Mouse (Mus musculus): ENCODE results near the gene Cactin. TPM values are rescaled to one million over a fixed set of nuclear protein-coding genes. Genes with fewer than 3 reads are reported as not detected.

Cactin gene
- polyA plus RNA-seq, 1 experiment from 2014 or later, result 35.9 TPM

- peaks cover 12% of the 10 kb centered on the region; the same call in 1 of the 2 replicates for H3K4me1 ChIP-seq (ENCODE audit: control insufficient read depth, insufficient read depth, low read length)
- H3K4me2 ChIP-seq (ENCODE audit: low read depth, severe bottlenecking), result no peak overlapping the region
- peaks cover 4% of the 10 kb centered on the region; the same call in 1 of the 2 replicates for H3K27me3 ChIP-seq (ENCODE audit: control insufficient read depth, insufficient read depth, low read length)
- H3K36me3 ChIP-seq (ENCODE audit: control insufficient read depth, insufficient read depth, low read length), result peaks cover 42% of the 10 kb centered on the region
- no peak overlapping the region for H3K9ac ChIP-seq (ENCODE audit: low read length)
- no peak overlapping the region for H3K4me3 ChIP-seq (ENCODE audit: low read depth, low read length)
- no peaks in the 10 kb centered on the region for H3K9me3 ChIP-seq (ENCODE audit: control insufficient read depth, low read length)
- DNase-seq (ENCODE audit: low spot score) (no peak), ATAC-seq (ENCODE audit: insufficient number of reproducible peaks, low FRiP score, low TSS enrichment, low read depth) (no peak)
- H3K27ac ChIP-seq (replicated peaks; ENCODE audit: low read depth, low read length), result no peak overlapping the region
- 81% methylated on average over 6 of the region's 6 CpGs for WGBS
These were observed 6.0 kb downstream of the Cactin start for GRCm38 (mm10) chr10:81326858-81327257.

- DNase-seq (ENCODE audit: low spot score) (no peak), ATAC-seq (ENCODE audit: insufficient number of reproducible peaks, low FRiP score, low TSS enrichment, low read depth) (no peak)
- Histone ChIP-seq H3K9ac (ENCODE audit: low read length) (no peak overlapping the region), H3K4me3 (ENCODE audit: low read depth, low read length) (no peak overlapping the region), H3K4me2 (ENCODE audit: low read depth, severe bottlenecking) (no peak overlapping the region), H3K4me1 (ENCODE audit: control insufficient read depth, insufficient read depth, low read length) (0 out of 2 replicates have a peak, but pooled peaks cover 7% of the 10 kb centered on the region), H3K27ac (replicated peaks; ENCODE audit: low read depth, low read length) (no peak overlapping the region), H3K27me3 (ENCODE audit: control insufficient read depth, insufficient read depth, low read length) (peaks cover 12% of the 10 kb centered on the region), H3K9me3 (ENCODE audit: control insufficient read depth, low read length) (no peaks in the 10 kb centered on the region), H3K36me3 (ENCODE audit: control insufficient read depth, insufficient read depth, low read length) (peaks cover 38% of the 10 kb centered on the region)
- WGBS, result 9% methylated on average over 2 of the region's 2 CpGs
These were observed 7.1 kb downstream of the Cactin start for GRCm38 (mm10) chr10:81327959-81328358.

- peaks cover 35% of the 10 kb centered on the region for H3K36me3 ChIP-seq (ENCODE audit: control insufficient read depth, insufficient read depth, low read length)
- H3K9me3 ChIP-seq (ENCODE audit: control insufficient read depth, low read length), result no peaks in the 10 kb centered on the region
- 4% methylated on average over 8 of the region's 10 CpGs for WGBS
- no peak within 1 kb of the TSS for H3K27ac ChIP-seq (replicated peaks; ENCODE audit: low read depth, low read length)
- peak within 1 kb of the TSS; percentile 30; the same call in 1 of the 2 replicates for H3K9ac ChIP-seq (ENCODE audit: low read length)
- H3K4me3 ChIP-seq (ENCODE audit: low read depth, low read length), result no peak within 1 kb of the TSS
- ATAC-seq (ENCODE audit: insufficient number of reproducible peaks, low FRiP score, low TSS enrichment, low read depth) (no peak), DNase-seq (ENCODE audit: low spot score) (no peak)
- peaks cover 13% of the 10 kb centered on the region for H3K27me3 ChIP-seq (ENCODE audit: control insufficient read depth, insufficient read depth, low read length)
- H3K4me2 ChIP-seq (ENCODE audit: low read depth, severe bottlenecking), result no peak within 1 kb of the TSS
- 0 out of 2 replicates have a peak, but pooled peaks cover 7% of the 10 kb centered on the region for H3K4me1 ChIP-seq (ENCODE audit: control insufficient read depth, insufficient read depth, low read length)
These were observed 7.5 kb downstream of the Cactin start, which contains the start of gene Tbxa2r for GRCm38 (mm10) chr10:81328386-81328785. Gene Tbxa2r (plus strand): TSS chr10:81328731.

GRCm38 (mm10) chr10:81329194-81329975, 8.5 kb downstream of the Cactin start:
- H3K9ac ChIP-seq (ENCODE audit: low read length), result peak overlapping the region; percentile 30; the same call in 1 of the 2 replicates
- peaks cover 25% of the 10 kb centered on the region for H3K36me3 ChIP-seq (ENCODE audit: control insufficient read depth, insufficient read depth, low read length)
- DNase-seq (ENCODE audit: low spot score) (no peak), ATAC-seq (ENCODE audit: insufficient number of reproducible peaks, low FRiP score, low TSS enrichment, low read depth) (no peak)
- 69% methylated on average over 10 of the region's 10 CpGs for WGBS
- 0 out of 2 replicates have a peak, but pooled peaks cover 7% of the 10 kb centered on the region for H3K4me1 ChIP-seq (ENCODE audit: control insufficient read depth, insufficient read depth, low read length)
- no peaks in the 10 kb centered on the region for H3K9me3 ChIP-seq (ENCODE audit: control insufficient read depth, low read length)
- no peak overlapping the region for H3K4me2 ChIP-seq (ENCODE audit: low read depth, severe bottlenecking)
- 0 out of 2 replicates have a peak overlapping the region, but pooled peaks have one; percentile 8 for H3K27ac ChIP-seq (replicated peaks; ENCODE audit: low read depth, low read length)
- no peak overlapping the region for H3K4me3 ChIP-seq (ENCODE audit: low read depth, low read length)
- H3K27me3 ChIP-seq (ENCODE audit: control insufficient read depth, insufficient read depth, low read length), result peaks cover 14% of the 10 kb centered on the region

GRCm38 (mm10) chr10:81330007-81330406, 9.1 kb downstream of the Cactin start:
- Histone ChIP-seq H3K4me3 (ENCODE audit: low read depth, low read length) (no peak overlapping the region), H3K27ac (replicated peaks; ENCODE audit: low read depth, low read length) (0 out of 2 replicates have a peak overlapping the region, but pooled peaks have one; percentile 8), H3K9ac (ENCODE audit: low read length) (no peak overlapping the region), H3K4me2 (ENCODE audit: low read depth, severe bottlenecking) (no peak overlapping the region), H3K9me3 (ENCODE audit: control insufficient read depth, low read length) (no peaks in the 10 kb centered on the region), H3K27me3 (ENCODE audit: control insufficient read depth, insufficient read depth, low read length) (peaks cover 14% of the 10 kb centered on the region), H3K4me1 (ENCODE audit: control insufficient read depth, insufficient read depth, low read length) (peaks cover 10% of the 10 kb centered on the region; the same call in 1 of the 2 replicates), H3K36me3 (ENCODE audit: control insufficient read depth, insufficient read depth, low read length) (peaks cover 19% of the 10 kb centered on the region)
- ATAC-seq (ENCODE audit: insufficient number of reproducible peaks, low FRiP score, low TSS enrichment, low read depth) (no peak), DNase-seq (ENCODE audit: low spot score) (no peak)
- 60% methylated on average over 4 of the region's 4 CpGs for WGBS

- WGBS, result 13% methylated on average over 27 of the region's 29 CpGs
- H3K36me3 ChIP-seq (ENCODE audit: control insufficient read depth, insufficient read depth, low read length), result peaks cover under 1% of the 10 kb centered on the region; the same call in 1 of the 2 replicates
- ATAC-seq (ENCODE audit: insufficient number of reproducible peaks, low FRiP score, low TSS enrichment, low read depth), result no peak
- DNase-seq (ENCODE audit: low spot score), result no peak
- H3K27me3 ChIP-seq (ENCODE audit: control insufficient read depth, insufficient read depth, low read length), result peaks cover 14% of the 10 kb centered on the region
- no peak overlapping the region for H3K27ac ChIP-seq (replicated peaks; ENCODE audit: low read depth, low read length)
- H3K4me2 ChIP-seq (ENCODE audit: low read depth, severe bottlenecking), result peak overlapping the region; percentile 16; the same call in 1 of the 2 replicates
- H3K9me3 ChIP-seq (ENCODE audit: control insufficient read depth, low read length), result no peaks in the 10 kb centered on the region
- H3K4me3 ChIP-seq (ENCODE audit: low read depth, low read length), result no peak overlapping the region
- peak overlapping the region; percentile 40 for H3K9ac ChIP-seq (ENCODE audit: low read length)
- peaks cover 16% of the 10 kb centered on the region for H3K4me1 ChIP-seq (ENCODE audit: control insufficient read depth, insufficient read depth, low read length)
These were observed 11.4 kb downstream of the Cactin start for GRCm38 (mm10) chr10:81332277-81332676.

- Histone ChIP-seq H3K9ac (ENCODE audit: low read length) (no peak overlapping the region), H3K4me1 (ENCODE audit: control insufficient read depth, insufficient read depth, low read length) (peaks cover 16% of the 10 kb centered on the region), H3K27ac (replicated peaks; ENCODE audit: low read depth, low read length) (no peak overlapping the region), H3K4me3 (ENCODE audit: low read depth, low read length) (no peak overlapping the region), H3K4me2 (ENCODE audit: low read depth, severe bottlenecking) (no peak overlapping the region), H3K36me3 (ENCODE audit: control insufficient read depth, insufficient read depth, low read length) (no peaks in the 10 kb centered on the region), H3K27me3 (ENCODE audit: control insufficient read depth, insufficient read depth, low read length) (peaks cover 24% of the 10 kb centered on the region), H3K9me3 (ENCODE audit: control insufficient read depth, low read length) (no peaks in the 10 kb centered on the region)
- no peak for DNase-seq (ENCODE audit: low spot score)
- 76% methylated on average over 11 of the region's 11 CpGs for WGBS
- no peak for ATAC-seq (ENCODE audit: insufficient number of reproducible peaks, low FRiP score, low TSS enrichment, low read depth)
These were observed 13.4 kb downstream of the Cactin start for GRCm38 (mm10) chr10:81334324-81334723.

- H3K4me3 ChIP-seq (ENCODE audit: low read depth, low read length), result no peak overlapping the region
- ATAC-seq (ENCODE audit: insufficient number of reproducible peaks, low FRiP score, low TSS enrichment, low read depth) (no peak), DNase-seq (ENCODE audit: low spot score) (no peak)
- H3K4me2 ChIP-seq (ENCODE audit: low read depth, severe bottlenecking), result no peak overlapping the region
- H3K27ac ChIP-seq (replicated peaks; ENCODE audit: low read depth, low read length), result 0 out of 2 replicates have a peak overlapping the region, but pooled peaks have one; percentile 36
- H3K9me3 ChIP-seq (ENCODE audit: control insufficient read depth, low read length), result no peaks in the 10 kb centered on the region
- no peak overlapping the region for H3K9ac ChIP-seq (ENCODE audit: low read length)
- 29% methylated on average over 19 of the region's 19 CpGs for WGBS
- H3K4me1 ChIP-seq (ENCODE audit: control insufficient read depth, insufficient read depth, low read length), result peaks cover 10% of the 10 kb centered on the region
- peaks cover 24% of the 10 kb centered on the region for H3K27me3 ChIP-seq (ENCODE audit: control insufficient read depth, insufficient read depth, low read length)
- H3K36me3 ChIP-seq (ENCODE audit: control insufficient read depth, insufficient read depth, low read length), result no peaks in the 10 kb centered on the region
These were observed 14.8 kb downstream of the Cactin start for GRCm38 (mm10) chr10:81335393-81336340.
